Mouse (Mus musculus) cortical plate, adult 2 months (tissue): ENCODE measurements around the gene Ddi2.

Experiments
- CTCF ChIP-seq: fragments of 200-500 bp; IDR thresholded peaks from 2 replicates; pipeline ENCODE4 v1.5.1; 2011; ENCODE audit warnings: mild to moderate bottlenecking, control low read depth, low read length; ENCODE audit not compliant: insufficient read depth; ENCODE audit errors: extremely low read depth
- POLR2A ChIP-seq: fragments of 200-500 bp; IDR thresholded peaks from 2 replicates; pipeline ENCODE4 v1.6.1; 2011; ENCODE audit warnings: mild to moderate bottlenecking, low read length, control low read depth; ENCODE audit not compliant: insufficient read depth; ENCODE audit errors: extremely low read depth

DNA sequence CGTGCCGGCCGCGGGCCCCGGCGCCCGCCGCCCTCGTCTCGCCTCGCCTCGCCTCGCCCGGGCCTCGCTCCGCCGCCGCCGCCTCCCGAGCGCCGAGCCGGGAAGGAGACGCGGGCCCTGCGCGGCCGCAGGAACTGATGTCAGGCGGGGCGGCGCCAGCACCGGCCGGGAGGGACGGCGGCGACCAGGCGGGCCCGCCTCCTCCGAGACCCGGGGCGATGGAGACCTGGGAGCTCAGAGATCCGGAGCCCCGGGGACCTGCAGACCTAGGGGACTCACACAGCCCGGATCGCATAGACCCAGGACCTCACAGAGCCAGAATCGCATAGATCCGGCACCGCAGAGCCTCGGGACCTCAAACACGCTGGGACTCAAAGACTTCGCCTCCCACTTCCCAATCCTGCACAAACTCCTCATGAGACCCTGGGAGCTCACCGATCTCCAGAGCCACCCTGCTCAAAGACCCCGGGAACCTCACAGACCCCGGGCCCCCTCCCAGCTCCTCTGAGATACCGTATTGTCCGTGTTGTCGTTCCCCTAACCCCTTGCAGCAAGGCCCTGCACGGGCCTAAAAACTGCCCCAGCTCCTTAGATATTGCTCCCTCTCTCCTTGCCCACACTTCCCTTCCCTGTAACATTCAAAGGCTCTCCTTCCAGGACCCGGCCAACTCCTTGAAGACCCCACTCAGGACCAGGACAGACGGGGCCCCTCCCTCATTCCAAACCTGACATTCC lies 59.0 kb downstream of the Ddi2 start:
- TF ChIP-seq POLR2A: peak; percentile 44; the same call in 1 of the 2 replicates
- no peak for TF ChIP-seq CTCF
